Mouse (Mus musculus): Measurements from ENCODE around the gene Epb41l1.

DNA sequence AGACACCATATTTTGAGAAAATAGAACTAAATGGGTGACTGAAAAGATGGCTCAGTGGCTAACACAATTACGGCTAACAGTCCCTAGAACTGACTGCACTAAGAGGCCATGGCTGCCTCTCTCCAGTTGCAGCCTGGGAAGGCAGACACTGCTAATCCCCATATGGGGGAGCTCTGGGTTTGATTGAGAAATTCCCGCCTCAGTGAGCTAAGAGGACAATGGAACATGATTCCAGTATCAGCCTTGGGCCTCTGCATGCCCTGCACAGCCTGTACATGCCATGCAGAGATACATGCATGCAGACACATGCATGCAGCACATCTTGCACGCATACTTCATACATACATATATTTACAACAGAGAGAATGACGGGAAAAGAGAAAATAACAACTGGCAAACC lies 39.4 kb upstream of the Epb41l1 start:
- TF ChIP-seq CTCF (IDR thresholded peaks at IDR 0.05; ENCODE audit: extremely low read depth, insufficient read length, insufficient replicate concordance, low read depth, low read length) (no peak), POLR2A (IDR thresholded peaks at IDR 0.05; ENCODE audit: low read depth, low read length) (no peak)

Data from small intestine, adult 2 months (tissue).